Mouse (Mus musculus) cerebellum, adult 2 months (tissue): ENCODE data around the gene Cdhr3.

Source experiments
- CTCF ChIP-seq: fragments of 200-500 bp; IDR thresholded peaks from 2 replicates; pipeline ENCODE4 v1.5.1; 2011; ENCODE audit warnings: low read depth, mild to moderate bottlenecking, control low read depth, low read length, moderate library complexity, borderline replicate concordance; ENCODE audit not compliant: insufficient read depth
- POLR2A ChIP-seq: fragments of 200-500 bp; IDR thresholded peaks from 2 replicates; pipeline ENCODE4 v1.6.1; 2011; ENCODE audit warnings: low read length, control low read depth, borderline replicate concordance; ENCODE audit not compliant: insufficient read depth

DNA sequence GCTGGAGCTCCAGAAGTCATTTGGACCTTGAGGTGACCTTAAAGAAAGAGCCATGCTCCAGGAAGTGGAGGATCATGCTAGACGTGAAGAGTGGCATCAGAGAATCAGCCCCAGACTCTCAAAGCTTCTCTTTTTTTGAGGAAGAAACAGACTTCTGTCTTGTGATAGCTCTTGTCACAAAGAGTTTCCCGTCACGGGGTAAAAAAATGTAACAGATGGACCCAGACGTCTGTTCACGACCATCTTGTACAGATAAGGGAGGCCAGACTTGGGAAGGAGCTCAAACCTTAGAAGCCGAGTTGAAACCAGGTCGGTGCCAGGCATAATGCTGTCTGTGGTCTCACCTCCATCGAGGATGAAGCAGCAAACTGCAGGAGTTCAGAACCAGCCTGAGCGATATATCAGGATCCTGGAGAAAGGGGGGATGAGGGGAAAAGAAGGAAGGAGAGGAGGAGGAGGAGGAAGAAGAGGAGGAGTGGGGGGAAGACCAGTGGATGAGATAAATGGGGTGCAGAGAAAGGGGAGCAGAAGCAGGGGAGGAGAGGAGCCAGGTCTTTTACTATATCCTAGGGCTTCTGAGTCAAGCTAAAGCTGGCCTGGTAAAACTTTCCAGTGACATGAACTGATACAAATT is 33.0 kb upstream of the Cdhr3 start:
- no peak for TF ChIP-seq CTCF
- no peak for TF ChIP-seq POLR2A
